Mouse (Mus musculus) lung, embryonic 15.5 days (tissue): ENCODE results near the gene Palb2. TPM values are rescaled to one million over a fixed set of nuclear protein-coding genes. Genes with fewer than 3 reads are reported as not detected.
A peak's percentile ranks its signal among the peaks of the same experiment; 100 is the strongest.

Source experiments
- ATAC-seq: fragments of 200-750 bp; cut with Nextera tagmentation; 2 replicates; pipeline ENCODE4 v1.8.0; 2017; ENCODE audit warnings: moderate number of reproducible peaks, borderline replicate concordance; ENCODE audit not compliant: low FRiP score, low TSS enrichment; ENCODE audit errors: extremely low read depth
- H3K27ac ChIP-seq: fragments of 300-500 bp; sonication (generic); 2 replicates; pipeline ENCODE4 v1.5.1; 2015; ENCODE audit warnings: moderate library complexity, mild to moderate bottlenecking, inconsistent platforms
- H3K27me3 ChIP-seq: fragments of 300-500 bp; sonication (generic); 2 replicates; pipeline ENCODE4 v1.6.1; 2015; ENCODE audit warnings: inconsistent platforms
- H3K36me3 ChIP-seq: fragments of 300-500 bp; sonication (generic); 2 replicates; pipeline ENCODE4 v1.6.1; 2015; ENCODE audit warnings: inconsistent platforms
- H3K4me1 ChIP-seq: fragments of 300-500 bp; sonication (generic); 2 replicates; pipeline ENCODE4 v1.6.1; 2015; ENCODE audit warnings: inconsistent platforms
- H3K4me2 ChIP-seq: fragments of 300-500 bp; sonication (generic); 2 replicates; pipeline ENCODE4 v1.6.1; 2015; ENCODE audit warnings: inconsistent platforms, mild to moderate bottlenecking, moderate library complexity
- H3K4me3 ChIP-seq: fragments of 300-500 bp; sonication (generic); 2 replicates; pipeline ENCODE4 v1.5.1; 2015; ENCODE audit warnings: mild to moderate bottlenecking, inconsistent platforms
- H3K9ac ChIP-seq: fragments of 300-500 bp; sonication (generic); 2 replicates; pipeline ENCODE4 v1.6.1; 2015; ENCODE audit warnings: inconsistent platforms
- H3K9me3 ChIP-seq: fragments of 300-500 bp; sonication (generic); 2 replicates; pipeline ENCODE4 v1.6.1; 2016; ENCODE audit warnings: inconsistent platforms
- WGBS: fragments of 180-500 bp; shearing (Covaris S2); methylation state at CpG from one replicate; pipeline ENCODE4 v1.1.7; 2015; 5-methylcytosine and 5-hydroxymethylcytosine counted together
- polyA plus RNA-seq: library from polyadenylated mRNA; unstranded; fragments of >200 nt; fragmentation: Nextera tagmentation; extraction: Ambion mirVana; gene quantifications from 2 replicates; pipeline ENCODE4 v1.2.1, GENCODE M21; 2015

Gene Palb2
- polyA plus RNA-seq, 1 experiment from 2014 or later, result 15.4 TPM

DNA sequence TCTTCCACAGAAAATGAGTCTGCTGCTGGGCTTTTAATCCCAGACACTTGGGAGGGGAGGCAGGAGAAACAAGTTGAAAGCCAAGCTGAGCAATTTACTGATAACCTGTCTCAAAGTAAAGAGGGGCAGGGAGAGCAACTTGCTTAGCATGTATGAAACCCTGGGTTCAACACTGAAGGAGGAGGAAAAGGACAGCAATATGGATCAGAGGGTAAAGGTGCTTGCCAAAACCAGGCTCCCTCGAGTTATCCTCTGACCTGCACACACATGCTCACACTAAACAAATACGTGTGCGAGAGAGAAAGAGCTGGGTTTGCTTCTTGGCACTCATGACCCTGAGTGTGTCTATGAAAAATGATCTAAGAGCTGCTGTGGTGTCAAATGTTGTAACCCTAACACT lies 34.8 kb downstream of the Palb2 start:
- Histone ChIP-seq H3K4me2 (no peak overlapping the region), H3K36me3 (peaks cover 51% of the 10 kb centered on the region), H3K4me3 (no peak overlapping the region), H3K9ac (no peak overlapping the region), H3K27me3 (no peaks in the 10 kb centered on the region), H3K27ac (no peak overlapping the region), H3K4me1 (peaks cover 15% of the 10 kb centered on the region), H3K9me3 (no peaks in the 10 kb centered on the region)
- ATAC-seq, result no peak
- WGBS, result 72% methylated on average over 3 of the region's 3 CpGs

DNA sequence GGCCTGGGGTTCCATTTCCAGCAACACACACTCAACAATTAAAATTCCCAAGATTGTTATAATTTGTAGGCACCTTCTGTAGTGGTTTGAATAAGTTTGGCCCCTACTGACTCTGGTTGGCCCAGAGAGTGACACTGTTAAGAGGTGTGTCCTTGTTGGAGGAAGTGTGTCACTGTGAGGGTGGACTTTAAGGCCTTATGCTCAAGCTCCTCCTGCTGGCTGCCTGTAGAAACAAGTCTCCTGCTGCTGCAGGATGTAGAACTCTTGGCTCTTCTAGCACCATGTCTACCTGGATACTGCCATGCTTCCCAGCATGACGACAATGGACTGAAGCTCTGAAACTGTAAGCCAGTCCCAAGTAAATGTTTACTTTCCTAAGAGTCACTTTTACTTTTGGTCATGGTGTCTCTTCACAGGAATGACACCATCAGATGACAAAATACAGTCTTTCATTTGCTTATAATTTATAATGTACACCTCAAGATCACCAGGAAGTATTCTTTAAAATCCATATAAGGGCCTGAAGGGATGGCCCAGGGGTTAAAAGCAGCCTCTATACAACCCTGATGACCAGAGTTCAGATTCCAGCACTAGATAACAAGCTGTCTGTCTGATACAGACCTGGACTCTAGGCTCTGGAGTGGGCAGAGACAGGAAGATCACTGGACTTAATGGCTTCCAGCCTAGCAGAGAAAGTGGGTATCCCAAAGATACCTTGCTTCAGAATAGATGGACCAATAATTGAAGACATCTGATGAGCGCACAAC lies 38.0 kb downstream of the Palb2 start:
- WGBS, result 91% methylated on average over 2 of the region's 2 CpGs
- Histone ChIP-seq H3K9me3 (no peaks in the 10 kb centered on the region), H3K4me3 (no peak overlapping the region), H3K9ac (no peak overlapping the region), H3K27me3 (no peaks in the 10 kb centered on the region), H3K4me1 (peaks cover 2% of the 10 kb centered on the region), H3K27ac (no peak overlapping the region), H3K36me3 (peaks cover 80% of the 10 kb centered on the region), H3K4me2 (no peak overlapping the region)
- ATAC-seq, result no peak

GRCm38 (mm10) chr7:122087195-122087982 lies 45.4 kb downstream of the Palb2 start:
- H3K4me3 ChIP-seq, result no peak overlapping the region
- 92% methylated on average over 11 of the region's 11 CpGs for WGBS
- no peak overlapping the region for H3K27ac ChIP-seq
- H3K9me3 ChIP-seq, result no peaks in the 10 kb centered on the region
- no peak overlapping the region for H3K4me2 ChIP-seq
- peaks cover 72% of the 10 kb centered on the region for H3K36me3 ChIP-seq
- no peaks in the 10 kb centered on the region for H3K4me1 ChIP-seq
- no peak for ATAC-seq
- H3K9ac ChIP-seq, result no peak overlapping the region
- no peaks in the 10 kb centered on the region for H3K27me3 ChIP-seq

DNA sequence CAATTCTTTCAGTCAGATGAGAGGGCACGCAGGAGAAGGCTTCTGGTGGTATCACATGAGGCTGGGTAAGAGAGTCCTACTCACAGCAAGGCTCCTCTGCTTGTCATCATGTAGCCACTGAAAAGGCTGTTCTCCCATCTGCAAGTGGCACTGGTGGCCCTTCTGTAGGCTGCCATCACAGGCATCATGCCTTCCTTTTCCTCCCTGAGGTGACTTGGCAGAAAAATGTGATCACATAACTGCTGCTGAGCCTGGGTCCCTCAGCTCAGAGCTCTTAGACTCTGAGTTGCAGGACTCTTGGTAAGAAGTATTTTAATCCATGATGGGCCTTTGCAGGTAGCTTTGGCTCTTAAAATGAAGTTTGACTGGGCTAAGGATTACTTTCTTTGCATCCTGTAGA lies 51.7 kb downstream of the Palb2 start:
- no peak overlapping the region for H3K9ac ChIP-seq
- 89% methylated on average over 1 of the region's 1 CpGs for WGBS
- H3K27ac ChIP-seq, result no peak overlapping the region
- H3K9me3 ChIP-seq, result no peaks in the 10 kb centered on the region
- H3K4me1 ChIP-seq, result no peaks in the 10 kb centered on the region
- no peak for ATAC-seq
- H3K27me3 ChIP-seq, result no peaks in the 10 kb centered on the region
- H3K4me3 ChIP-seq, result no peak overlapping the region
- no peak overlapping the region for H3K4me2 ChIP-seq
- peaks cover 70% of the 10 kb centered on the region for H3K36me3 ChIP-seq

- WGBS, result 91% methylated on average over 8 of the region's 8 CpGs
- Histone ChIP-seq H3K27me3 (no peaks in the 10 kb centered on the region), H3K27ac (no peak overlapping the region), H3K36me3 (peaks cover 76% of the 10 kb centered on the region), H3K4me3 (no peak overlapping the region), H3K4me1 (no peaks in the 10 kb centered on the region), H3K9me3 (no peaks in the 10 kb centered on the region), H3K4me2 (no peak overlapping the region), H3K9ac (no peak overlapping the region)
- no peak for ATAC-seq
Measured at GRCm38 (mm10) chr7:122079798-122080554, 52.8 kb downstream of the Palb2 start.

GRCm38 (mm10) chr7:122074374-122074773 lies 58.4 kb downstream of the Palb2 start:
- peaks cover 3% of the 10 kb centered on the region; the same call in 1 of the 2 replicates for H3K4me1 ChIP-seq
- no peak for ATAC-seq
- no peak overlapping the region for H3K9ac ChIP-seq
- no peaks in the 10 kb centered on the region for H3K27me3 ChIP-seq
- no peak overlapping the region for H3K27ac ChIP-seq
- peaks cover 93% of the 10 kb centered on the region for H3K36me3 ChIP-seq
- no peak overlapping the region for H3K4me3 ChIP-seq
- 87% methylated on average over 3 of the region's 3 CpGs for WGBS
- H3K9me3 ChIP-seq, result no peaks in the 10 kb centered on the region
- H3K4me2 ChIP-seq, result no peak overlapping the region

DNA sequence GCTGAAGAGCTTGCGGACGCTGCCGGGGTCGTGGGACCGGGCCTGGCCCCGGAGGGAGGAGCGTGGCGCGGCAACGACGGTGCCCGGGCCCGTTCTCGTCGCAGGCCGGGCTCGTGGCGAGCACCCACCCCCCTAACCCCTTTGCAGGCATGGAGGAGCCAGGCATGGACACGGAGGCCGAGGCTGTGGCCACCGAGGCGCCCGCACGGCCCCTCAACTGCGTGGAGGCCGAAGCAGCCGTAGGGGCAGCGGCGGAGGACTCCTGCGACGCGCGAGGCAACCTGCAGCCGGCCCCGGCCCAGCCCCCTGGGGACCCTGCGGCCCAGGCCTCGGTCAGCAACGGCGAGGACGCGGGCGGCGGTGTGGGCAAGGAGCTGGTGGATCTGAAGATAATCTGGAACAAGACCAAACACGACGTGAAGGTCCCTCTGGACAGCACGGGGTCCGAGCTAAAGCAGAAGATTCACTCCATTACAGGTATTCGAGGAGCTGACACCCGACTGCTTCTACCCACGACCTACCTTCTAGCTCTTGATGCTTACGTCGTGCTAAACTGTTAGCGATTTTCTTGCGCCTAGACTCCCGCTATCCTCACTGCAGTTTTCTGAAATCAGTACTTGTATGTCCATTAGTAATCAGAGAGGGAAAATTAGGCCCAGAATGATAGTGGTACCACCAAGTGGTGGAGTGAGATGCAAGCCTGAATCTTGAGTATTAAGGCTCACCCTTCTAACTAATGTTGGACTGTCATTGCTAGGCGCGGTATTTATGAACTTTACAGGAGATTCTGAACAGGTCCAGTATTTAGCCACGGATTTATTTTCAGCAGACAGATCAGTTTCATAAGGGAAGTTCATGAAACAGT lies 65.0 kb downstream of the Palb2 start:
- peak overlapping the region; percentile 92 for H3K9ac ChIP-seq
- peaks cover 39% of the 10 kb centered on the region for H3K36me3 ChIP-seq
- H3K4me1 ChIP-seq, result peaks cover 27% of the 10 kb centered on the region
- no peaks in the 10 kb centered on the region for H3K9me3 ChIP-seq
- H3K4me3 ChIP-seq, result peak overlapping the region; percentile 95
- peak overlapping the region; percentile 73 for H3K4me2 ChIP-seq
- H3K27ac ChIP-seq, result peak overlapping the region; percentile 95
- ATAC-seq, result peak; percentile 15; the same call in 1 of the 2 replicates
- under 1% methylated on average over 57 of the region's 58 CpGs for WGBS
- no peaks in the 10 kb centered on the region for H3K27me3 ChIP-seq

GRCm38 (mm10) chr7:122066945-122067516 lies 65.8 kb downstream of the Palb2 start, which contains the start of the genes Ubfd1 and Ears2:
Ubfd1 (plus strand) TSS chr7:122067175.
Ears2 (minus strand) TSS chr7:122067263.
- WGBS, result under 1% methylated on average over 59 of the region's 60 CpGs
- H3K36me3 ChIP-seq, result peaks cover 39% of the 10 kb centered on the region
- H3K4me2 ChIP-seq, result peak within 1 kb of the TSS; percentile 73
- peak; percentile 99 for ATAC-seq
- peaks cover 27% of the 10 kb centered on the region for H3K4me1 ChIP-seq
- H3K4me3 ChIP-seq, result peak within 1 kb of the TSS; percentile 95
- H3K9me3 ChIP-seq, result no peaks in the 10 kb centered on the region
- peak within 1 kb of the TSS; percentile 92 for H3K9ac ChIP-seq
- peak within 1 kb of the TSS; percentile 95 for H3K27ac ChIP-seq
- no peaks in the 10 kb centered on the region for H3K27me3 ChIP-seq

GRCm38 (mm10) chr7:122066102-122066944 lies 66.5 kb downstream of the Palb2 start:
- H3K36me3 ChIP-seq, result peaks cover 36% of the 10 kb centered on the region
- no peaks in the 10 kb centered on the region for H3K27me3 ChIP-seq
- WGBS, result 10% methylated on average over 31 of the region's 31 CpGs
- peaks cover 27% of the 10 kb centered on the region for H3K4me1 ChIP-seq
- H3K9ac ChIP-seq, result peak overlapping the region; percentile 92
- H3K4me3 ChIP-seq, result peak overlapping the region; percentile 95
- no peaks in the 10 kb centered on the region for H3K9me3 ChIP-seq
- ATAC-seq, result no peak; the same call in 1 of the 2 replicates
- H3K27ac ChIP-seq, result peak overlapping the region; percentile 95
- H3K4me2 ChIP-seq, result peak overlapping the region; percentile 73

- Histone ChIP-seq H3K36me3 (peaks cover 31% of the 10 kb centered on the region), H3K4me1 (peaks cover 27% of the 10 kb centered on the region), H3K9me3 (no peaks in the 10 kb centered on the region), H3K4me2 (peak overlapping the region; percentile 73), H3K27me3 (no peaks in the 10 kb centered on the region), H3K9ac (peak overlapping the region; percentile 92; the same call in 1 of the 2 replicates), H3K27ac (0 out of 2 replicates have a peak overlapping the region, but pooled peaks have one; percentile 95), H3K4me3 (peak overlapping the region; percentile 95; the same call in 1 of the 2 replicates)
- no peak for ATAC-seq
- WGBS, result 39% methylated on average over 1 of the region's 1 CpGs
Measured at GRCm38 (mm10) chr7:122065656-122066055, 67.1 kb downstream of the Palb2 start.
